Mouse (Mus musculus) effector memory CD4-positive, alpha-beta T cell, adult 7 months (primary cell): Measurements from ENCODE around the gene Olfr658. TPM values are rescaled to one million over a fixed set of nuclear protein-coding genes. Genes with fewer than 3 reads are reported as not detected.

ENCODE experiments used
- polyA plus RNA-seq: library from polyadenylated mRNA; unstranded; fragments of 100-300 nt; shearing (Covaris generic); gene quantifications from one replicate; pipeline ENCODE4 v1.2.1, GENCODE M21; 2017

Olfr658 gene
- 0.22 TPM for polyA plus RNA-seq

GRCm38 (mm10) chr7:104646841-104647482 lies at the start of gene Olfr658:
TSS of gene Olfr658 (minus strand) at chr7:104647305.

GRCm38 (mm10) chr7:104686201-104686600 lies 39.1 kb upstream of the Olfr658 start, which contains the start of gene Olfr661:
TSS of gene Olfr661 (plus strand) at chr7:104686501.

DNA sequence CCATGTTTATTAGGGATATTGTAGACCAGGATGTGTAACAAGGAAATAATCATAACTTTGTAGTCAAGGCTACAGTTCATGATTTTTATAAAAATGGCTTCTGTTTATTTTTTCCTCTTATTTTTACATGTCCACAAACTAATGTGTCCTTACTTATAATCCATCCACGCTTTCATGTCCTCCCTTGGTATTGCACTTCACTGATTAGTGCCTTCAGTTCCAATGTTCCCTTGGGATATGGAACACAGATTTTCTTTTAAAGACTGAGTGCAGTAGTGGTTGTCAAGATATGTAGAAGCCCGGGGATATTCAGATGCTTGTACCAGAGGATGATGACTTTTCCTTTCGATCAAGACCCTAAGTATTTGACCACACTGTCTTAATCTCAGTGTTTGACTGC lies 19.3 kb upstream of the Olfr658 start, which contains the start of gene Olfr659:
Gene Olfr659, plus strand, starts transcription at position 301 of the 400 bp plus-strand sequence.

DNA sequence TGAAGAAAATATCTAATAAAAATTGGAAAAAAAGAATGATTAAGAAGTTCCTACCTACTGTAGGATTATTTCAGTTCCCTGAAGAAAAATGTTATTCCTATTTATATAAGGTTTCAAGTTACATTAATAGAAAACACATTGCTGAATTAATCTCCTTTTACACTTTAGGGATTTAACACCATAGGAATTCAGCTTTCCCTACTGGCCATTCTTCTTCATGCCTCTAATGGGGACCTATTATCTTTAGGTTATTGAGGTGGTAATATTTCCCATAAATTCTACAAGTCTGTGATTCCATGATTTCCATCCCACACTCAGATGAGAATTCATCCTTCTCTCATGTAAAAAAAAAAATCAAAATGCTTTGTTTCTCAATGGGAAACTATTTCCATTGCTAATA lies 22.6 kb downstream of the Olfr658 start, which contains the start of gene Olfr657:
Gene Olfr657, plus strand, starts transcription at position 301 of the 400 bp plus-strand sequence.

DNA sequence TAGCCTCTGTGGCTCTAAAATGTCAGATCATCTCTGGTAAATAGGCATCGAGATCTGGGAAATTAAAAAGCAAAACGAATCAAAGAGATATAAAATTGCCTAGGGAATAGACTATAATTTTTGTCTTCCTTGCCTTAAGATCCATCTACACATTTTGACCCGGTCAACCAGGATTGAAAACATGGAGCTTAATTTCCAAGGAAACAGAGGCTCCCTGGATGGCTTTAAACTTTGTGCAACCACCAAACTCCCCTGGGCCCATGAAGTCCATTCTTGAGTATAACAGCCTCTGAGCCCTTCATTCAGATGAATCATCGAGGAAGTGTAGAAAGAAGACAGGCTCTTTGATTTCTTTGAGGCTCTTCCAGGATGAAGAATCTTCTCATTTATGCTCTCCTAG lies 33.5 kb downstream of the Olfr658 start, which contains the start of gene Olfr656:
Gene Olfr656, plus strand, starts transcription at position 301 of the 400 bp plus-strand sequence.

GRCm38 (mm10) chr7:104601679-104602078 lies 45.4 kb downstream of the Olfr658 start, which contains the start of gene Olfr655:
TSS of gene Olfr655 (minus strand) at chr7:104601779.

Other genes with a start within 250 kb of the Olfr658 start
- 3.5 TPM for gene Trim30c, start 246.5 kb downstream of the Olfr658 start, polyA plus RNA-seq
- 51.2 TPM for gene Trim30a, start 182.1 kb downstream of the Olfr658 start, polyA plus RNA-seq
- 15.0 TPM for gene Trim30d, start 139.5 kb downstream of the Olfr658 start, polyA plus RNA-seq
- gene Olfr651, start 97.2 kb downstream of the Olfr658 start, polyA plus RNA-seq: not detected
- gene Olfr652, start 86.4 kb downstream of the Olfr658 start, polyA plus RNA-seq: 0.20 TPM
- gene Olfr653, start 70.0 kb downstream of the Olfr658 start, polyA plus RNA-seq: not detected
- gene Olfr654, start 60.3 kb downstream of the Olfr658 start, polyA plus RNA-seq: not detected
- not detected for gene Olfr655, start 45.5 kb downstream of the Olfr658 start, polyA plus RNA-seq
- not detected for gene Olfr656, start 33.4 kb downstream of the Olfr658 start, polyA plus RNA-seq
- gene Olfr657, start 22.5 kb downstream of the Olfr658 start, polyA plus RNA-seq: 0.26 TPM
- 0.30 TPM for gene Olfr659, start 19.4 kb upstream of the Olfr658 start, polyA plus RNA-seq
- gene Olfr661, start 39.2 kb upstream of the Olfr658 start, polyA plus RNA-seq: not detected
- gene Usp17le, start 130.2 kb upstream of the Olfr658 start, polyA plus RNA-seq: not detected
- not detected for gene Usp17lb, start 195.3 kb upstream of the Olfr658 start, polyA plus RNA-seq
- not detected for gene Usp17la, start 209.7 kb upstream of the Olfr658 start, polyA plus RNA-seq
- not detected for gene Olfr665, start 230.7 kb upstream of the Olfr658 start, polyA plus RNA-seq
- not detected for gene Olfr666, start 248.6 kb upstream of the Olfr658 start, polyA plus RNA-seq